Mouse (Mus musculus) intestine, embryonic 15.5 days (tissue): ENCODE data around the gene Dock4. TPM values are rescaled to one million over a fixed set of nuclear protein-coding genes. Genes with fewer than 3 reads are reported as not detected.
A peak's percentile ranks its signal among the peaks of the same experiment; 100 is the strongest.

Source experiments
- ATAC-seq: fragments of 200-750 bp; cut with Nextera tagmentation; 2 replicates; pipeline ENCODE4 v1.8.0; 2017; ENCODE audit warnings: moderate TSS enrichment, moderate library complexity
- H3K27ac ChIP-seq: fragments of 300-500 bp; sonication (generic); 2 replicates; pipeline ENCODE4 v1.5.1; 2015; ENCODE audit warnings: mild to moderate bottlenecking, inconsistent platforms
- H3K27me3 ChIP-seq: fragments of 300-500 bp; sonication (generic); replicated peaks from 2 replicates; pipeline ENCODE4 v1.6.1; 2015; ENCODE audit warnings: inconsistent platforms
- H3K36me3 ChIP-seq: fragments of 300-500 bp; sonication (generic); 2 replicates; pipeline ENCODE4 v1.6.1; 2015; ENCODE audit warnings: inconsistent platforms
- H3K4me1 ChIP-seq: fragments of 300-500 bp; sonication (generic); replicated peaks from 2 replicates; pipeline ENCODE4 v1.6.1; 2015; ENCODE audit warnings: inconsistent platforms
- H3K4me2 ChIP-seq: fragments of 300-500 bp; sonication (generic); replicated peaks from 2 replicates; pipeline ENCODE4 v1.6.1; 2015; ENCODE audit warnings: mild to moderate bottlenecking, inconsistent platforms
- H3K4me3 ChIP-seq: fragments of 300-500 bp; sonication (generic); replicated peaks from 2 replicates; pipeline ENCODE4 v1.5.1; 2015; ENCODE audit warnings: inconsistent platforms
- H3K9ac ChIP-seq: fragments of 300-500 bp; sonication (generic); 2 replicates; pipeline ENCODE4 v1.6.1; 2015; ENCODE audit warnings: inconsistent platforms
- H3K9me3 ChIP-seq: fragments of 300-500 bp; sonication (generic); 2 replicates; pipeline ENCODE4 v1.6.1; 2016; ENCODE audit warnings: inconsistent platforms
- WGBS: fragments of 180-500 bp; shearing (Covaris S2); methylation state at CpG from one replicate; pipeline ENCODE4 v1.1.7; 2015; 5-methylcytosine and 5-hydroxymethylcytosine counted together
- polyA plus RNA-seq: library from polyadenylated mRNA; unstranded; fragments of >200 nt; fragmentation: Nextera tagmentation; extraction: Ambion mirVana; gene quantifications from 2 replicates; pipeline ENCODE4 v1.2.1, GENCODE M21; 2015

Gene Dock4
- polyA plus RNA-seq, 1 experiment from 2014 or later: 5.7 TPM

DNA sequence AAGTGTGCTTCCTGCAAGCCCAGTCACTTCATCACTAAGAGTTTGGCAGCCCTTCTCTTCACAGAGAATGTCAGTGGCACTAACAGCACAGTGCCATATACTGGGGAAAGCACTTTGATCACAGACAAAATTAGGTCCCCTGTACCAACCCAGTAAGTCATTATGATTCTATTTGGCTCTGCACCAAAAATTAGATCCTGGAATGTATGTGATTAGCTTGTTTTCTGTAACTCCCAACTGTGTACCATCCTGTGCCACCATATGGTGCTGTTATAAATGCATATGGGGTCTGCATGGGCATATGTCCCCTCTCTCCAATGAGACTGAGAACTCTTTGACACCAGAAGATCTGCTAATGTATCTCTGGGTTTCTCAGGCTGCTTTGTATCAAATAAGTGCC, 382.3 kb downstream of the Dock4 start:
- H3K4me2 ChIP-seq: no peak overlapping the region
- no peak overlapping the region for H3K27ac ChIP-seq
- no peaks in the 10 kb centered on the region for H3K9me3 ChIP-seq
- no peaks in the 10 kb centered on the region for H3K36me3 ChIP-seq
- no peak overlapping the region for H3K9ac ChIP-seq
- no peaks in the 10 kb centered on the region for H3K4me1 ChIP-seq
- H3K4me3 ChIP-seq: no peak overlapping the region
- ATAC-seq: no peak
- no peaks in the 10 kb centered on the region for H3K27me3 ChIP-seq

DNA sequence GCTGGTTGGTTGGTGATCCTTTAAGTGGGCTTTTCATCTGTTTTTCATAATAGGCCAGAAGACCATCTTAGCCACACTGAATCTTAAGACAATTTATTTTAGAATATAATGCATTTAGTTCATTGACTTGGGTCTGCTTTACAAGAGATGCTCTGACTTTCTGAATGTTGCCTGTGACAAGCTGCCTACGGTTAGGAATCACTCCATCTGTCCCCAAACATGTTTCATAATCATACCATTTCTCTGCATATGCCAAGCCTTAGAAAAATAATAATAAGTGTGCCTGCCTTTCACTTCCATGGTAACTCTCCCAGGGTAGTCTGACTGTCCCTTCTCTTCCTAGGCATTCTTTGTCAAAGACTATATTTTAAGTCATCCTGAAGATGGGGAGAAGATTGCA, 383.5 kb downstream of the Dock4 start:
- no peak overlapping the region for H3K4me2 ChIP-seq
- no peak overlapping the region for H3K4me3 ChIP-seq
- WGBS: 83% methylated on average over 1 of the region's 1 CpGs
- no peak overlapping the region for H3K27ac ChIP-seq
- H3K4me1 ChIP-seq: no peaks in the 10 kb centered on the region
- ATAC-seq: no peak
- no peak overlapping the region for H3K9ac ChIP-seq
- no peaks in the 10 kb centered on the region for H3K27me3 ChIP-seq
- no peaks in the 10 kb centered on the region for H3K9me3 ChIP-seq
- H3K36me3 ChIP-seq: no peaks in the 10 kb centered on the region

DNA sequence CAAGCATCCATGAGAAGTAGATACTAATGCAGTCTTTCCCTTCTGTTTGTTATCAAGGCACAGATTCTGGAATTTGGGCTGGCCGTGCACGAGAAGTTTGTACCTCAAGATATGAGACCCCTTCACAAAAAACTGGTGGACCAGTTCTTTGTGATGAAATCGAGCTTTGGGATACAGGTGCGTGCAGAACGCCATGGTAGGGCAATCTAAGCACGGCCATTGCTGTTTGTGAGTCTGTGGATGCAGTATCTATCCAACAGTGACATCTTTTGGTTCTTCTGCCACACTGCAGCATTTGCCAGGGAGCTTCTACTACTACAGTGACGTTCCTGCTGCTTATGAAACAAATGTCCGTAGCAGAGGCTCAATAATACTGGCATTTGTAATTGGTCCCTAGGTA, 386.4 kb downstream of the Dock4 start:
- no peaks in the 10 kb centered on the region for H3K36me3 ChIP-seq
- 0 out of 2 replicates have a peak, but pooled peaks have one; percentile 49 for ATAC-seq
- no peak overlapping the region for H3K27ac ChIP-seq
- H3K4me2 ChIP-seq: no peak overlapping the region
- H3K27me3 ChIP-seq: no peaks in the 10 kb centered on the region
- H3K9me3 ChIP-seq: no peaks in the 10 kb centered on the region
- H3K9ac ChIP-seq: no peak overlapping the region
- no peak overlapping the region for H3K4me3 ChIP-seq
- WGBS: 70% methylated on average over 8 of the region's 8 CpGs
- no peaks in the 10 kb centered on the region for H3K4me1 ChIP-seq

DNA sequence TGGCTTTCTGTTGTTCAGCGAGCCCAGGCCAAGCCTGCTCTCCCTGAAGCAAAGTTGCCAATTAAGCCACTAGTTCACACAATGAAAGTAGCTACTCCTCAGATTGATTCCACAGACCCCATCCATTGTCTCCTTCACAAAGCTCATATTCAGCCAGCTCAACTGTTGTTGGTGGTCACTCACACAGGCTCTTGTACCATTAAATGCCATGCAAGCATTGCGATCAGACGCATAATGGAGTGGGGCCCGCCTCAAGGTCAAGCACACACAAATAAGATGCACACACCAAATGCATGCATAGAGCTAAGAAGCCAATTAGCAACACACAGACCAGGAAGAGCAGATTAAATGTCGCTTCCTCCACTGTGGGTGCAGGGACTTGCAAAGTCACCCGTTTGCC, 391.2 kb downstream of the Dock4 start:
- H3K4me3 ChIP-seq: no peak overlapping the region
- H3K36me3 ChIP-seq: no peaks in the 10 kb centered on the region
- H3K27me3 ChIP-seq: no peaks in the 10 kb centered on the region
- H3K27ac ChIP-seq: no peak overlapping the region
- H3K9ac ChIP-seq: no peak overlapping the region
- H3K4me1 ChIP-seq: 0 out of 2 replicates have a peak, but pooled peaks cover 3% of the 10 kb centered on the region
- H3K9me3 ChIP-seq: no peaks in the 10 kb centered on the region
- no peak overlapping the region for H3K4me2 ChIP-seq
- no peak for ATAC-seq
- WGBS: 84% methylated on average over 6 of the region's 6 CpGs

DNA sequence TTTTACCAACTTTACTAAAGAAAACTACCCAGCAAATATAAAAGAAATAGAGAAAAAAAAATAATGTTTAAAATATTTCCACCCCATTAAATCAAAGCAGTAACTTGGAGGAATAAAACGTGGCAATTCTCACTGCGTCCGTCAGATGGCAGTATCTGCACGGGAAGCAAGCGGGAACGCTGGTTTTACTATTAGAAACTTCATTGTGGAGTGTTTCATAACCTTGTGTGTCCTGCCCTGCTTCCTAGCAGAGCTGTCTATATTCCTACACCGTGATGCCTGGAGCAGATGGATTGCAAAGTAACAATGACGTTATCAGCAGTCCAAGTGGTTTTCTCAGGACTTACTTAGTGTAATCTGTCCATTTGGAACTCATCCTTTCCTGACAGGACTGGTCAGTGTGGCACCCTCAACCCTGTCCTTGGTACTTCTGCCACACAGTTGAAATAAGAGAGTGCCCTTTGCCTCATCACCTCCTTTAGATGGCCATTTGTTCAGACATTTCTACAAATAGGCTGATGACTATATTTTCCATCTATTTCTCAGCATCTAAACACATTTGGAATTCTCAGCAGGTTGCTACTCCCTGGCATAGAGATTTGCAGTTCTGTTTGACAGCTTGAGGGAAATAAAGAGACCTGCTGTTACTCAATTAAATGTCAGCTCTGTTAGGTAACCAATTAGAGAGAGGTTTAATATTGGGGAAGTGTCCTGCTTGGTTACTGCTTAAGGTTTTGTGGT, 392.0 kb downstream of the Dock4 start:
- WGBS: 4% methylated on average over 8 of the region's 8 CpGs
- H3K27me3 ChIP-seq: no peaks in the 10 kb centered on the region
- no peak overlapping the region for H3K9ac ChIP-seq
- H3K9me3 ChIP-seq: no peaks in the 10 kb centered on the region
- no peak overlapping the region for H3K27ac ChIP-seq
- no peak overlapping the region for H3K4me3 ChIP-seq
- H3K36me3 ChIP-seq: no peaks in the 10 kb centered on the region
- no peak overlapping the region for H3K4me2 ChIP-seq
- 0 out of 2 replicates have a peak, but pooled peaks cover 3% of the 10 kb centered on the region for H3K4me1 ChIP-seq
- ATAC-seq: 0 out of 2 replicates have a peak, but pooled peaks have one; percentile 52

DNA sequence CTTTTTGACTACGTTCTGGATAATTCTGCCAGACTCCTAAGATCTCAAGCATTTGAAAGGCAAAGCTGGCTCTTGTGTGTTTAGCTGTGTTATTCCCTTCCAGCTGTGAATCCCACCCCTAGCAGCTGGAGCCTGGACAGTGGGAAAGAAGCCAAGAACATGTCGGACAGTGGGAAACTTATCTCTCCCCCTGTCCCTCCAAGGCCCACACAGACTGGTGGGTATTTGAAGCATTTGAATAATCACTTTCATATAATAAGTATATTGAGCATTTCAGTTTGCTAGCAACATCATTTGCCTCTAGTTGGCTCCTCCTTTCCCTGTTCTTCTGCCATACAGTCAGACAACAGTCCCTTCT, 392.6 kb downstream of the Dock4 start:
- no peaks in the 10 kb centered on the region for H3K9me3 ChIP-seq
- WGBS: 60% methylated on average over 2 of the region's 2 CpGs
- H3K9ac ChIP-seq: no peak overlapping the region
- no peak overlapping the region for H3K27ac ChIP-seq
- ATAC-seq: no peak
- H3K4me1 ChIP-seq: 0 out of 2 replicates have a peak, but pooled peaks cover 3% of the 10 kb centered on the region
- no peaks in the 10 kb centered on the region for H3K27me3 ChIP-seq
- H3K36me3 ChIP-seq: no peaks in the 10 kb centered on the region
- H3K4me3 ChIP-seq: no peak overlapping the region
- no peak overlapping the region for H3K4me2 ChIP-seq

DNA sequence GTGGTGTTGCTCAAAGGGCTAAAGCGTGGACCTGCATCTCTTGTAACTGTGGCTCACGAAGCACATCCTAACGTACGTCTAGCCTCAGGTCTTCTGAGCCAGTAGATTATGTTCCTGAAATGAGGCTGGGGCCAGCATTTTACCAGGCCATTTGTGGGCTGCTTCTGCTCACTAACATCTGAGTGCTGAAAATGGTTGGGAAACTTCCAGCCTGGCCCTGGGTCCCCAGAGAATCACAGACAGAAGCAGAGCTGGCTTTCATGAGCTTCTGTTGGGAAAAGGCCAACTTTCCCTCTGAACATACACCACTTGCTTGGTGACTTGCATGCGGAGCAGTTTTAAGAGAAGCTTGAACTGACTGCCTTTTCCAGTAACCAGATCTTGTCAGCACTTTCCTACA, 393.2 kb downstream of the Dock4 start:
- no peaks in the 10 kb centered on the region for H3K9me3 ChIP-seq
- 0 out of 2 replicates have a peak overlapping the region, but pooled peaks have one; percentile 27 for H3K27ac ChIP-seq
- H3K36me3 ChIP-seq: no peaks in the 10 kb centered on the region
- H3K4me1 ChIP-seq: 0 out of 2 replicates have a peak, but pooled peaks cover 3% of the 10 kb centered on the region
- no peak overlapping the region for H3K9ac ChIP-seq
- 74% methylated on average over 5 of the region's 5 CpGs for WGBS
- H3K27me3 ChIP-seq: no peaks in the 10 kb centered on the region
- H3K4me2 ChIP-seq: no peak overlapping the region
- H3K4me3 ChIP-seq: no peak overlapping the region
- ATAC-seq: no peak

DNA sequence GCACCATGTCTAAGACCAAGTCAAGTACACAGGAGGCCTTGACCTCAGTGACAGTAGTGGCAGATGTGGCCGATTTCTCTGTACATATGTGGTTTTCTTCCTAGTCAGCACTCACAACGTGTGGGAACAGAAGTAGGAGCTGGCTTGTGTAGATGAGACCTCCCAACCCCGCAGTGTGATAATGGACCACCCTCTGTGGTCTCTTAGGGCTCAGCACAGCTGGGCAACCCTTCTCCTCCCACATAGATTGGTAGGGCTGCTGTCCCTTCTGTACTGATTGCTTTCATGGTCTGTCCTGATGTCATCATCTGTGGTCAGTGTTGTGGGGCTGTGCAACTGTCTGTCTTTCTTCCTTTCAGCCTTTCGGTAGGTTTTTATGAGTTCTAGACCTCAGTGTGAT, 394.1 kb downstream of the Dock4 start:
- Histone ChIP-seq H3K4me3 (no peak overlapping the region), H3K27ac (no peak overlapping the region), H3K27me3 (no peaks in the 10 kb centered on the region), H3K9ac (no peak overlapping the region), H3K36me3 (no peaks in the 10 kb centered on the region), H3K9me3 (no peaks in the 10 kb centered on the region), H3K4me1 (0 out of 2 replicates have a peak, but pooled peaks cover 3% of the 10 kb centered on the region), H3K4me2 (no peak overlapping the region)
- no peak for ATAC-seq
- WGBS: 77% methylated on average over 4 of the region's 4 CpGs

DNA sequence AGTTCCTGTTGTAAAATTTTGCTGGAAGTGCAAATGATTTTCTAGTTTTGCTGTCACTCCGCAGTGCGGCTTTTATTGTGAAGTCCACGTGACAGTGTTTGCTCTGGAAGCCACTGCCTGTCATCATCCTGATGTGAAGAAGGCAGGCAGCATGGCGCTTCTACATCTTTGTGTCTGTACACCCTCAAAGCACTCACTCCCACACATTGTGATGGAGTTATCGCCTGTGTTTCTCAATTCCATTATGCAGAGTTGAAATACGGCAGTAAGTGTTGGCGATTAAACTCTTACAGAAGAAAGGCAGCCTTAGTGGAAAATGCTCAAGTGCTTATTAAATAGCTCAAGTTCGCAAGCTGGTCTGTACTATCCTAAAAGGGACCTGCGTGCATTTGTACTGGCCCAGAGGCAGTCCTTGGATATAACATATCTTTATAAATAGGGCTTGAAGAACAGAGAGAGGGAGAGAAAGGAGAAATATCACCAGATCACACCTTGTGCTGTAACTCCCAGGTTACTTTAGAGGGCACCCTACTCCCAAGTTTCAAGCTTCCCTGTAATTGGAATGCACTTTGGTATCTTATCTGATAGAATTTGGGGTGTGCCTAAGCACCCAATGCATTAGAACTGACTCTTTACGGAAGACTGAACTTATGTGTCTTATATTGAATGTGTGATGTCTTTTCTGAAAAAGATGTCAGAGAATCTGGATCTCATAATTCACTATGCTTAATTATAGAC, 396.7 kb downstream of the Dock4 start:
- no peaks in the 10 kb centered on the region for H3K27me3 ChIP-seq
- WGBS: 81% methylated on average over 10 of the region's 10 CpGs
- H3K4me1 ChIP-seq: 0 out of 2 replicates have a peak, but pooled peaks cover 3% of the 10 kb centered on the region
- H3K4me2 ChIP-seq: no peak overlapping the region
- peak; percentile 35; the same call in 1 of the 2 replicates for ATAC-seq
- no peak overlapping the region for H3K4me3 ChIP-seq
- H3K9me3 ChIP-seq: no peaks in the 10 kb centered on the region
- H3K27ac ChIP-seq: no peak overlapping the region
- H3K36me3 ChIP-seq: no peaks in the 10 kb centered on the region
- H3K9ac ChIP-seq: no peak overlapping the region

DNA sequence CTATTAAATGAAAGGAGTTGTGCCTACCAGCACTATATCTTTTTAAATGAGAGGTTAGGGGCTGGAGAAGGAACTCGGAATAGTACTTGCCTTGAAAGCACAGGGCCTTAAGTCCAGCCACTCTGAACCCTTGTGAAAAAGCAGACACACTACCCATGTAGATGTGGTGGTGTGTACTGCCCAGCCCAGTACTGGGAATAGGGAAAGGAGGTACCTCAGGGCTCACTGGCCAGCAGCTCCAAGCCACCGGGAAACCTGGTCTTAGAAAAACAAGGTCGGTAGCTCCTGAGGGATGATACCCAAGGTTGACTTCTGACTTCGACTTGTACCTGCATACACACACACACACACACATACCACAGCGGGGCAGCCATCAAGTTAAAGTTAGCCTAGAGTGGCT, 397.2 kb downstream of the Dock4 start:
- no peak overlapping the region for H3K4me2 ChIP-seq
- no peak for ATAC-seq
- no peak overlapping the region for H3K27ac ChIP-seq
- no peaks in the 10 kb centered on the region for H3K27me3 ChIP-seq
- H3K9me3 ChIP-seq: no peaks in the 10 kb centered on the region
- H3K4me1 ChIP-seq: 0 out of 2 replicates have a peak, but pooled peaks cover 3% of the 10 kb centered on the region
- no peak overlapping the region for H3K4me3 ChIP-seq
- WGBS: 85% methylated on average over 5 of the region's 5 CpGs
- no peaks in the 10 kb centered on the region for H3K36me3 ChIP-seq
- H3K9ac ChIP-seq: no peak overlapping the region

DNA sequence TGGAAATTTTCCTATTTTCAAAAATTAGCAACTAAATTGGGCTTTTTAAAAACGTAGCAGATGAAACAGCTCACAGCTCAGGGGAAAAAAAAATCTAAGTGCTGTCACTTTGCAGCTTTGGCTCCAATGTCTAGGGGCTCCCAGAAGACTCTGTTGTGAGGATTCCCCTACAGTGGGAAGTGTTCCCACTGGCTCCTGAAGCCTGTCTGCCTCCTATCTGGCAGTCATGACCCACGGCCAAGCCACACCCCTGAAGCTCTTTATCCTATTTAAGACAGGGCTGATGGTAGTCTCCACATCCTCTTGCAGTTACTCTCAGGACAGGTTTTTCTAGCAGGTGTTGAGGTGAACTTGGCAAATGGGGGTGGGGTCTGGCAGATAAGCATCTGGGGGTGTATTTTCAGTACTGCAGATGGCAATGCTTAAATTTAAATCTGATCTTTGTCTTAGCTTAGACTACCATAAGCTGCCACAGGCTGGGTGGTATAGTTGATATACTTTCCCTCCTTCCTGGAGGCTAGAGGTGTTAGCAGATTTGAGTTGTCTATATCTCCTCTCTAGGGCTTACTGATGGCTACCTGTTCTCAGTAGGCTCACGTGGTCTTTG, 397.8 kb downstream of the Dock4 start:
- H3K36me3 ChIP-seq: no peaks in the 10 kb centered on the region
- WGBS: 67% methylated on average over 3 of the region's 3 CpGs
- no peaks in the 10 kb centered on the region for H3K4me1 ChIP-seq
- no peak overlapping the region for H3K4me2 ChIP-seq
- H3K27me3 ChIP-seq: no peaks in the 10 kb centered on the region
- H3K9ac ChIP-seq: no peak overlapping the region
- H3K9me3 ChIP-seq: no peaks in the 10 kb centered on the region
- ATAC-seq: peak; percentile 53; the same call in 1 of the 2 replicates
- no peak overlapping the region for H3K4me3 ChIP-seq
- no peak overlapping the region for H3K27ac ChIP-seq

DNA sequence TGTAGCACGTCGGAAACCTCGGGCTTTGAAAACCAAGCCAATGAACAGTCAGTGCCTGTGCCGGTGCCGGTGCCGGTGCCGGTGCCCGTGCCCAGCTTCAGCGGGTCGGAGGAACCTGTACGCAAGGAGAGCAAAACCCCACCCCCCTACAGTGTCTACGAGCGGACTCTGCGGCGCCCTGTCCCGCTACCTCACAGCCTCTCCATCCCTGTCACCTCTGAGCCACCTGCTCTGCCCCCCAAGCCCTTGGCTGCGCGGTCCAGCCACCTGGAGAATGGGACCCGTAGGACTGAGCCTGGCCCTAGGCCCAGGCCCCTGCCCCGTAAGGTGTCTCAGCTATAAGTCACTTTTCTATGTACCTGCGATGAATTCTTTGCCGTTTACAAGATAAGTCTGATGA, 398.6 kb downstream of the Dock4 start:
- H3K9ac ChIP-seq: no peak overlapping the region
- no peaks in the 10 kb centered on the region for H3K27me3 ChIP-seq
- WGBS: 91% methylated on average over 22 of the region's 22 CpGs
- H3K9me3 ChIP-seq: no peaks in the 10 kb centered on the region
- no peak overlapping the region for H3K27ac ChIP-seq
- no peak overlapping the region for H3K4me2 ChIP-seq
- ATAC-seq: no peak
- no peaks in the 10 kb centered on the region for H3K36me3 ChIP-seq
- H3K4me3 ChIP-seq: no peak overlapping the region
- no peaks in the 10 kb centered on the region for H3K4me1 ChIP-seq
